Mouse (Mus musculus) inflammation-experienced regulatory T-cells, adult 6 months (primary cell): ENCODE results near the gene Brd4. TPM values are rescaled to one million over a fixed set of nuclear protein-coding genes. Genes with fewer than 3 reads are reported as not detected.

ENCODE experiments used
- ATAC-seq: one replicate; pipeline ENCODE4 v1.8.0; 2017
- polyA plus RNA-seq, 3 experiments: library from polyadenylated mRNA; unstranded; fragments of 100-300 nt; shearing (Covaris generic); gene quantifications; one replicate each; pipeline ENCODE4 v1.2.1; 2017

Gene Brd4
- polyA plus RNA-seq, 3 experiments from 2014 or later, result 58.7 to 77.4 (median 72.6) TPM

DNA sequence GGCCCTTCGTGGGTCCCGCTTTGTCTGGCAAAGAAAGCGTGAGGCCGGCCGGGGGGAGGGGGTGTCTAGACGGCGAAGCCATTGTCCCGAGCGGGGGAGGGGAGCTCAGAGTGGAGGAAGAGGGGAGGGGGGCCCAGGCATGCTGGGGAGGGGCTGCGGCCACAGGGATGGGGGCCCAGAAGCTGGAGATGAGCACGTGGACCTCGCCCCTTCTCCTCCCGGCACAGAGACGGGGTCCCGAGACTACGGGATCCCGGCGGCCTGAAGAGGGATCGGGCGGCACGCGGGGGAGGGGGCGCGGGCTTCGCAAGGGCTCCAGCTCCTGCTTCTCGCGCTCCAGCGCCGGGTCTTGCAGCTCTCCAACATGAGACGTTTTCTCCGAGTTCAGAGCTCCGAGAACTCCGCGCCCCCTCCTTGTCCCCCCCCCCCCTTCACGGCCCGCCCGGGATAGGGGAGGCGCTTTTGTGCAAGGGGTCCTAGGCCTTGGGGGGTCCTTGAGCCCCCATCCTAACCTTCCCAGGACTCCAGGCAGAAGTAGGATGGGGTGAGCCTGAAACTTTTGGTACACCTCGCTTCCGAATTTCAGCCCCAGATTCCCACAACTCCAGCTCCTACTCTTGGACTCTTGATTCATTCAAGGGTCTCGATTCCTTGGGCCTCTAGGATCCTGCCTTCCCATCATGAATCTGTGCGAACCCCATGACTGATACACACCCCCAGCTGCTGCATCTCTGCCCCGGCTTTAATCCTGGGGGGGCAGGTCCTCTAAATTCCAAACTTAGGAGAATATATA is 118.5 kb downstream of the Brd4 start:
- no peak for ATAC-seq

DNA sequence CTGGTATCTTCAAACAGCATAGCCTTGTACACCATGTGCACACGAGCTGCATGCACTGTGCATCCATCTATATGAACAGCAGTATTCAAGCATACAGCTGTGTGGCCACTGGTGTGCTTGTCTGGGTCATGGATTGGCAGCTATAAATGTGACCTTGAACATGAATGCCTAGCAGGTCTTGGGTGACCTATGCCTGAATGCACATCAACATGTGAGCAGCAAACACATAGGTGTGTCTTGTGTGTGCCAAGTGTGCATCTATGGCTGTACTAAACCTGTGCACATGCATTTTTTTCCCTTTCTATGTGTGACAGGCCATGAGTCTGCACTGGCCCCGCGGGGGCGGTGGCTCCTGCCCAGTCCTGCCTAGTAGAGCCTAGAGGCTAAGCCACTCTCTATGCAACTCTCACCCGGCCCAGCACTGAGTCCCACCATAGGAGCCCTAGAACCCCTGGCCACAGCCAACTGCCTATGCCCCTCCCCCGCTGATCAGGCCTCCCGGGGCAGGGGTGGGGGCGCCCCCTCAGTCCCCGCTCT is 119.2 kb downstream of the Brd4 start:
- ATAC-seq, result no peak

DNA sequence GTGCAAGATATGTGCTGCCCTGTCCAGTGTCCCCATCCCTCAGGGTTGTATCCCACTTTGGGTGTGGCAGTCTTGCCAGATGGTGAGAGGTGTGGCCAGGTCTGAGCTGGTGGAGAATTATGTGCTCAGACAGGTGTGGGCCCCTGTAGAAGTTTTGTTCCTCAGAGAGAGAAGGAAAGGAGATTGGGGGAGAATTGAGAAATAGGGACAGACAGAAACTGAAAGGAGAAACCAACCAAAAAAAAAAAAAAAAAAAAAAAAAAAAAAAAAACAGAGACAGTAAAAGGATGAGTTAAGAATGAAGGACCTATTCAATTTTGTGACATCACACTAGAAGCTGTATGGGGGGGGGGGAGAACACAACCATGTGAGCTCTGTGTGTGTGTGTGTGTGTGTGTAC is 119.7 kb downstream of the Brd4 start:
- ATAC-seq, result no peak

DNA sequence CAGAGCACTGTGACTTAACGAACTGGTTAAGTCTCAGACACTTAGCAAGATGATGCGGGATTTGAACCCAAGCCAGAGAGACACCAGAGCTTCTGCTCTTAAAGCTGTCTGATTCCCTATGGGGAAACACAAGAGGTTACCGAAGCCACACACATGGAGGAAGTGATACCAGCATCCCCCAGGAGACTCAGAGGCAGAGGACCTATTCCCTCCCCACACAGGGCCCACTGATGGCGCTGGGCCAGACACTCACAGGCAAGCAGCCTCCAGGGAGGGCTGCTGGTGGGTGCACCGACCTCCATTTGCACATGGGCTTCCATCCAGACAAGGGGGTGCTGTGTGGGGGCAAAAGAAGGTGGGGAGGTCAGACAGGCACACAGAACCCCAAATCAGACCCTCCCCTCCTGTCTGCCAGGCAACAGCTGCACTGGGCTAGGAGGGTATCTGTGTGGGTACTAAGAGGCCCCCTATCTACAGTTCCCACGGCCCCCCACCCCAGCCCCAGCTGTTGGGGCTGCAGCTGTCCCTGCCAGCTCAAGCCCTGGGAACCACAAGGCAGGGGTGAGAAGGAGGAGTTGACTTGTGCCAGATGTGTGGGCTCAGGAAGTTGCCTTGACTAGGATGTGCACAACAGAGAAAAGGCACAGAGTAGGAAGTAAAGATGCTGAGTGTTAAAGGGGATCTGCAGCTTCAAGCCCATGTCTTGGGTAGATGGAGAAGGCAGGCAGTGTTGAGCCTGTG is 120.4 kb downstream of the Brd4 start:
- no peak for ATAC-seq

DNA sequence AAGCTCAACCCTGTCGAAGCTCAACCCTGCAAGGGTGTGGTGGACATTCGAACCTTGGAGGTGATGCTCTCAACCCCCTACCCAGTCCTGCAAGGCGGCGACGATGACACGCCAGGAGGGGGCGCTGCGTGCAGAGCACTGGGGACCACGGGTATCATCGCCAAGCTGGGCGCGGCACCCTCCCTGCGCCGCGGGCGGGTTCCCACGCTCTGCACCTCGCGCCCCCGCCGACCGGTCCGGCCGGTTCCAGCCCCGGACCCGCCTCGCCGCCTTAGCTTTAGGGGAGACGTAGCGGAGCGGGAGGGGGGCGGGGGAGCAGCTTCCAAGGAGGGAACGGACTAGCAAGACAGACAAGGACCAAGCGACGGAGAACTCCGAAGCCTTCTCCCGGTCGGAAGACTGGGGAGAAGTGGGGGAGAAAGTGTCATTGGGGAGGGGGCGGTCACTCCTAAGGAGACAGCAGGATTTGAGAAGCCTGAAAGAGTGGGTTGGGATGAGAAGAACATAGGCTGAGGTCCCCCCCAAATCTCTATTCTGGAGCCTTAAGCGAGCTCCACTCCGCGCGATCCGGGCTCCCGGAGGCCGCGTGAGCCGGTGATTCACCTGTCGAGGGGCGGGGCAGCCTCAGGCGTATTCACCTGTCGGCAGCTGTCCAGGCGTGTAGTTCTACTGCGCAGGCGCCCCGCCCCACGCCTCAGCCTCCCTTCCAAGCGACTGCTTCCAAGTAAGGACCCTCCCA is 122.2 kb downstream of the Brd4 start:
- ATAC-seq, result peak; percentile 21

DNA sequence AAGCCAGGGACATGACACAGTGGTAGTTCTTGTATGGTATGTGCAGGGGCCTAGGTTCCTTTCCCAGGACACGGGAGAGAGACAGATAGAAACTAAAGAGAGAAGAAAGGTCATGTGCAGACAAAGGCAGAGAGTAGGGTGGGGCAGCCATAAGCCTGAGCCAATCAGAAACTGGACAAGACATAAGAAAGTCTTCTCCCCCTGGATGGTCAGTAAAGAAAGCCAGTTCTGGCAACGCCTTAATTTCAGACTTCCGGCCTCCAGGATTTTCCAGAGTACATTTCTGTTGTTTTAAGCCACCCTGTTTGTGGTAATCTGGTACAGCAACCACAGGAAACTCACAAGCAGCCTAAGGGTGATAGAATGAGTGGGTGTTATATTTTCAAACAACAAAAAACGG is 123.6 kb downstream of the Brd4 start:
- ATAC-seq, result no peak

DNA sequence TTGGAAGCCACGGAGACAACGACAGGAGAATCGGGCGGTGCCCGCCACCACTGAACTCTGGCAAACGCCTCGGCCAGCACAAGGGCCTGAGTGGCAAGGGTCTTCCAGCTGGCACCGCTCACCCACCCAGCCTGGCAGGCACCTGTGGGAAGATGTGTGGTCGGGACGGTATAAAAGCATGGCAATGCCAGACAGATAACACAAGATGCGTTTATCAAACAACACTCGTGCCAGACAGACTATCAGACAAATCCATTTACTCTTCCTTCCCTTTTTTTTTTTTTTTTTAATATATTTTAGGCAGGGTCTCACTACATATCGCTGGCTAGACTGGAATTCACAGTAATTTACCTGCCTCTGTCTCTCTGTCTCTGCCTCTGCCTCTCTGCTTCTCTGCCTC is 125.7 kb downstream of the Brd4 start:
- no peak for ATAC-seq

DNA sequence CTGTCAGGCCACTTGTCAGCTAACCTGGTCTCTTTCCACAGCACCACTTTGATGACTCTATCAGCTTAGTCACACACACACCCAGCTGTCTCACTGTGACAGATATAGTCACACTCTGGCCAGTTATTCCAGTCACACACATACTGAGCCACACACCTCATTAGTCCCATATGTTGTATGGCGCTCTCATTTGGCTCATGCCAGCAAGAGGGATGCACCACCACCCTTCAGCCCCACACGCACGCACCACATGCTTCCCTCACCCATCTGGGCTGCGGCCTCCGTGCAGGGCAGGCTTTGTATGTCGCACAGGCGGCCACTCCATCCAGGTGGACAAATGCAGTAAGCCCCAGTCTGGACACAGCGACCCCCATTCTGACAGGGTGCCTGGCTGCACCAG is 137.8 kb downstream of the Brd4 start:
- no peak for ATAC-seq

Other genes with a start within 250 kb of the Brd4 start
- 10 to 100 TPM; 59.8 to 76.9 (median 64.4) TPM for gene Rrp1b, start 248.6 kb downstream of the Brd4 start, polyA plus RNA-seq
- 1 to 10 TPM in 2 of 3 experiments, under 1 TPM in 1; 0.57 to 5.1 (median 3.2) TPM for gene Hsf2bp, start 248.4 kb downstream of the Brd4 start, polyA plus RNA-seq
- not detected for gene Notch3, start 117.9 kb downstream of the Brd4 start, polyA plus RNA-seq
- gene Ephx3, start 95.2 kb downstream of the Brd4 start, polyA plus RNA-seq, result under 1 TPM in 2 of 3 experiments, not detected in 1; 0.15 to 0.23 TPM
- 100 to 1,000 TPM; 122 to 190 (median 146) TPM for gene Akap8, start 36.5 kb upstream of the Brd4 start, polyA plus RNA-seq
- 10 to 100 TPM; 31.9 to 78.6 (median 57.6) TPM for gene Akap8l, start 65.9 kb upstream of the Brd4 start, polyA plus RNA-seq
- 10 to 100 TPM in 2 of 3 experiments, 1 to 10 TPM in 1; 9.5 to 14.6 (median 11.6) TPM for gene Wiz, start 104.7 kb upstream of the Brd4 start, polyA plus RNA-seq
- gene Rasal3, start 118.9 kb upstream of the Brd4 start, polyA plus RNA-seq, result 100 to 1,000 TPM; 109 to 139 (median 109) TPM
- 10 to 100 TPM; 75.1 to 87.9 (median 83.8) TPM for gene Pglyrp2, start 139.4 kb upstream of the Brd4 start, polyA plus RNA-seq
- gene Cyp4f39, start 168.0 kb upstream of the Brd4 start, polyA plus RNA-seq, result under 1 TPM in 2 of 3 experiments, not detected in 1; 0.31 to 0.58 TPM
- gene Cyp4f17, start 221.3 kb upstream of the Brd4 start, polyA plus RNA-seq, result 10 to 100 TPM; 10.3 to 11.9 (median 10.8) TPM